12 mouse cellular contexts compared by ENCODE assay signal in genomic region chr1:173418936-173419621, GRCm38 (mm10). TPM values are rescaled to one million over a fixed set of nuclear protein-coding genes. Genes with fewer than 3 reads are reported as not detected.
DNase-seq lines count a peak whose midpoint lies in the region; ATAC-seq and TF ChIP-seq lines count a peak whose summit lies in the region.
"Had no signal": no experiment of that assay in that cellular context is flagged by ENCODE, and none has a peak within 500 bp of the region (broad histone marks: within the 10 kb centered on the region; RNA-seq: fewer than 3 reads in every experiment).

No protein-coding gene starts in this region.

- no peak overlapping the region for H3K9ac ChIP-seq in kidney, postnatal 0 days (ENCODE audit: low read depth, low read length)
- H3K9ac ChIP-seq in intestine, postnatal 0 days (ENCODE audit: low read depth, low read length) = no peak overlapping the region

- 71% methylated on average over 1 of the region's 1 CpGs for WGBS in kidney, postnatal 0 days
- WGBS in intestine, postnatal 0 days = 76% methylated on average over 1 of the region's 1 CpGs

- peak overlapping the region; percentile 44; the same call in 1 of the 2 replicates for H3K27ac ChIP-seq in kidney, postnatal 0 days
- H3K27ac ChIP-seq in intestine, postnatal 0 days (ENCODE audit: low read depth, low read length) = no peak overlapping the region
- H3K27ac ChIP-seq: left cerebral cortex, adult 2 months had no signal

- H3K9me3 ChIP-seq in kidney, postnatal 0 days (replicated peaks; ENCODE audit: low read length) = no peaks in the 10 kb centered on the region
- H3K9me3 ChIP-seq in intestine, postnatal 0 days (ENCODE audit: control insufficient read depth) = no peaks in the 10 kb centered on the region

- TF ChIP-seq CTCF in kidney, postnatal 0 days (IDR thresholded peaks at IDR 0.05; ENCODE audit: low read depth) = no peak
- no peak for TF ChIP-seq CTCF in intestine, postnatal 0 days (IDR thresholded peaks at IDR 0.05; ENCODE audit: low read depth)

- no peaks in the 10 kb centered on the region for H3K36me3 ChIP-seq in kidney, postnatal 0 days (ENCODE audit: insufficient read depth, low read length)
- H3K36me3 ChIP-seq in intestine, postnatal 0 days (ENCODE audit: control insufficient read depth, insufficient read depth) = no peaks in the 10 kb centered on the region

- H3K4me2 ChIP-seq in kidney, postnatal 0 days (ENCODE audit: low read length) = 0 out of 2 replicates have a peak overlapping the region, but pooled peaks have one; percentile 13
- no peak overlapping the region; the same call in 1 of the 2 replicates for H3K4me2 ChIP-seq in intestine, postnatal 0 days (replicated peaks; ENCODE audit: low read depth)
- H3K4me2 ChIP-seq: heart, embryonic 11.5 days had no signal

- ATAC-seq in kidney, postnatal 0 days (replicated peaks; ENCODE audit: low FRiP score, low read depth) = peak; percentile 66
- peak; percentile 96 for ATAC-seq in intestine, postnatal 0 days

- H3K4me3 ChIP-seq in kidney, postnatal 0 days (replicated peaks; ENCODE audit: low read depth, low read length) = no peak overlapping the region
- no peak overlapping the region for H3K4me3 ChIP-seq in intestine, postnatal 0 days (ENCODE audit: low read depth, low read length)
- H3K4me3 ChIP-seq: left cerebral cortex, adult 2 months had no signal

- H3K27me3 ChIP-seq in kidney, postnatal 0 days (ENCODE audit: insufficient read depth, low read length) = no peaks in the 10 kb centered on the region
- no peaks in the 10 kb centered on the region for H3K27me3 ChIP-seq in intestine, postnatal 0 days (replicated peaks; ENCODE audit: control insufficient read depth, insufficient read depth, low read length)

- no peaks in the 10 kb centered on the region for H3K4me1 ChIP-seq in kidney, postnatal 0 days (replicated peaks; ENCODE audit: insufficient read depth, low read length)
- no peaks in the 10 kb centered on the region for H3K4me1 ChIP-seq in intestine, postnatal 0 days (replicated peaks; ENCODE audit: control insufficient read depth, insufficient read depth, low read length)

- DNase-seq in kidney, postnatal 0 days (ENCODE audit: low spot score) = peak; percentile 76
- DNase-seq in kidney, adult 9 months = no peak
- peak; percentile 36 for DNase-seq in ES-CJ7 (ENCODE audit: low read depth, low spot score)
- DNase-seq in monocyte, adult 2 months (ENCODE audit: low read depth in 1 of 2, low spot score in 2 of 2) = peak; percentile 49 to 55
- DNase-seq in gastrocnemius, postnatal 4 days (ENCODE audit: low spot score in 2 of 2) = no peak
- no peak for DNase-seq in cerebellum, postnatal 4 days (ENCODE audit: low spot score in 2 of 2)
- DNase-seq in layer of hippocampus, adult 8-10 months (ENCODE audit: low spot score in 2 of 2) = no peak
- DNase-seq: cerebellum, adult 18-20 months; thymus, adult 18-20 months had no signal

RNA-seq across cellular contexts. Expression of gene Cadm3, which starts 51.6 kb away (rescaled TPM):
- polyA plus RNA-seq in kidney, postnatal 0 days (2015; fragmentation: Nextera tagmentation; extraction: Ambion mirVana) = 0.28 and 0.41 TPM in 2 replicates
- polyA plus RNA-seq in intestine, postnatal 0 days (2015; fragmentation: Nextera tagmentation; extraction: Ambion mirVana) = 0.85 and 1.2 TPM in 2 replicates
- total RNA-seq in gastrocnemius, postnatal 4 days (2021) = 10 to 100 TPM; 28.7 to 33.7 TPM
- 100 to 1,000 TPM; 350 to 406 (median 381) TPM for total RNA-seq in layer of hippocampus, adult 8-10 months (2022)

Comparison
In these comparisons a context has a peak if more than half of its experiments do, and no peak if none do; other contexts are left out.
1. DNase-seq: peak in kidney, postnatal 0 days (single experiment), ES-CJ7 (single experiment) and monocyte, adult 2 months (2 of 2); none in kidney, adult 9 months (single experiment), gastrocnemius, postnatal 4 days (0 of 2), cerebellum, postnatal 4 days (0 of 2) and layer of hippocampus, adult 8-10 months (0 of 2).
2. RNA of gene Cadm3, which starts 51.6 kb away (total RNA-seq): 350 to 406 TPM in layer of hippocampus, adult 8-10 months; 28.7 to 33.7 TPM in gastrocnemius, postnatal 4 days; every median in the first group is over 10 times any median in the second.